In genomic region chr11:65787421-65788151, GRCm38 (mm10) we compare ENCODE assay signal across 8 mouse cellular contexts. TPM values are rescaled to one million over a fixed set of nuclear protein-coding genes. Genes with fewer than 3 reads are reported as not detected.
A peak's percentile ranks its signal among the peaks of the same experiment; 100 is the strongest.
DNase-seq lines count a peak whose midpoint lies in the region; ATAC-seq and TF ChIP-seq lines count a peak whose summit lies in the region.

No protein-coding gene starts in this region.

- H3K4me2 ChIP-seq in embryonic facial prominence, embryonic 12.5 days (replicated peaks) = peak overlapping the region; percentile 66
- H3K4me2 ChIP-seq in intestine, embryonic 14.5 days (ENCODE audit: low read length) = peak overlapping the region; percentile 78
- peak overlapping the region; percentile 50 for H3K4me2 ChIP-seq in midbrain, embryonic 11.5 days

- H3K36me3 ChIP-seq in spleen, adult 2 months (ENCODE audit: control insufficient read depth, insufficient read depth, low read length) = no peaks in the 10 kb centered on the region
- no peaks in the 10 kb centered on the region for H3K36me3 ChIP-seq in embryonic facial prominence, embryonic 12.5 days
- H3K36me3 ChIP-seq in intestine, embryonic 14.5 days (ENCODE audit: control insufficient read depth, insufficient read depth, low read length) = no peaks in the 10 kb centered on the region
- H3K36me3 ChIP-seq in midbrain, embryonic 11.5 days (ENCODE audit: control insufficient read depth, insufficient read depth, low read length) = no peaks in the 10 kb centered on the region

- no peaks in the 10 kb centered on the region for H3K27me3 ChIP-seq in spleen, adult 2 months (ENCODE audit: control insufficient read depth, insufficient read depth, low read length)
- H3K27me3 ChIP-seq in embryonic facial prominence, embryonic 12.5 days = no peaks in the 10 kb centered on the region
- H3K27me3 ChIP-seq in intestine, embryonic 14.5 days (replicated peaks; ENCODE audit: control insufficient read depth, insufficient read depth, low read length) = no peaks in the 10 kb centered on the region
- H3K27me3 ChIP-seq in midbrain, embryonic 11.5 days (ENCODE audit: control insufficient read depth, insufficient read depth, low read length) = no peaks in the 10 kb centered on the region

- peak overlapping the region; percentile 99 for H3K9ac ChIP-seq in embryonic facial prominence, embryonic 12.5 days
- peak overlapping the region; percentile 96 for H3K9ac ChIP-seq in intestine, embryonic 14.5 days (ENCODE audit: low read length)
- H3K9ac ChIP-seq in midbrain, embryonic 11.5 days (ENCODE audit: low read length) = peak overlapping the region; percentile 97

- ATAC-seq in frontal cortex, adult (ENCODE audit: low TSS enrichment) = peak; percentile 45
- peak; percentile 74 for ATAC-seq in embryonic facial prominence, embryonic 12.5 days (ENCODE audit: insufficient number of reproducible peaks, insufficient read depth, low FRiP score, low TSS enrichment)
- peak; percentile 88 for ATAC-seq in intestine, embryonic 14.5 days (replicated peaks; ENCODE audit: low FRiP score, low TSS enrichment, low read depth)
- peak; percentile 87 for ATAC-seq in midbrain, embryonic 11.5 days (ENCODE audit: low FRiP score)

- H3K4me3 ChIP-seq in spleen, adult 2 months (ENCODE audit: extremely low read depth, insufficient read depth, insufficient read length) = peak overlapping the region; percentile 76
- H3K4me3 ChIP-seq in embryonic facial prominence, embryonic 12.5 days = peak overlapping the region; percentile 89
- peak overlapping the region; percentile 65 for H3K4me3 ChIP-seq in intestine, embryonic 14.5 days (ENCODE audit: low read depth, low read length)
- H3K4me3 ChIP-seq in midbrain, embryonic 11.5 days (ENCODE audit: low read depth, low read length) = peak overlapping the region; percentile 95

- DNase-seq in frontal cortex, postnatal 10 days (ENCODE audit: low spot score in 2 of 2) = no peak
- no peak for DNase-seq in spleen, adult 2 months (ENCODE audit: low read depth in 1 of 2, low spot score in 2 of 2)
- DNase-seq in spleen, adult 18-20 months = no peak
- peak; percentile 75 for DNase-seq in intestine, embryonic 14.5 days (ENCODE audit: low spot score)
- DNase-seq in midbrain, embryonic 11.5 days (ENCODE audit: low spot score, missing footprints) = peak; percentile 92
- DNase-seq in B cell, adult 2 months = no peak

- peak overlapping the region; percentile 81 for H3K27ac ChIP-seq in spleen, adult 2 months (ENCODE audit: insufficient read depth, low read length)
- H3K27ac ChIP-seq in embryonic facial prominence, embryonic 12.5 days = peak overlapping the region; percentile 90
- H3K27ac ChIP-seq in intestine, embryonic 14.5 days (ENCODE audit: low read depth) = peak overlapping the region; percentile 88
- H3K27ac ChIP-seq in midbrain, embryonic 11.5 days (ENCODE audit: low read depth, low read length) = peak overlapping the region; percentile 67

- H3K4me1 ChIP-seq in spleen, adult 2 months (ENCODE audit: control insufficient read depth, insufficient read depth, insufficient read length) = peaks cover 3% of the 10 kb centered on the region; the same call in 1 of the 2 replicates
- H3K4me1 ChIP-seq in embryonic facial prominence, embryonic 12.5 days = peaks cover 10% of the 10 kb centered on the region
- peaks cover 11% of the 10 kb centered on the region for H3K4me1 ChIP-seq in intestine, embryonic 14.5 days (replicated peaks; ENCODE audit: control insufficient read depth, insufficient read depth, low read length)
- peaks cover 9% of the 10 kb centered on the region for H3K4me1 ChIP-seq in midbrain, embryonic 11.5 days (ENCODE audit: control insufficient read depth, insufficient read depth, low read length)

- no peak for TF ChIP-seq POLR2A in spleen, adult 2 months (IDR thresholded peaks at IDR 0.05; ENCODE audit: low read depth, low read length)

- no peak for TF ChIP-seq CTCF in spleen, adult 2 months (IDR thresholded peaks at IDR 0.05; ENCODE audit: extremely low read depth, insufficient read depth, insufficient read length, insufficient replicate concordance)

- WGBS in spleen, adult 2 months = under 1% methylated on average over 55 of the region's 71 CpGs
- under 1% methylated on average over 69 of the region's 71 CpGs for WGBS in embryonic facial prominence, embryonic 12.5 days
- under 1% methylated on average over 71 of the region's 71 CpGs for WGBS in intestine, embryonic 14.5 days
- 1% methylated on average over 48 of the region's 71 CpGs for WGBS in midbrain, embryonic 11.5 days

- H3K9me3 ChIP-seq in embryonic facial prominence, embryonic 12.5 days = no peaks in the 10 kb centered on the region
- H3K9me3 ChIP-seq in intestine, embryonic 14.5 days (ENCODE audit: control insufficient read depth, low read length) = no peaks in the 10 kb centered on the region
- no peaks in the 10 kb centered on the region for H3K9me3 ChIP-seq in midbrain, embryonic 11.5 days (ENCODE audit: control insufficient read depth, low read length)

RNA-seq across cellular contexts. Expression of gene Map2k4, which starts 0.5 kb away (rescaled TPM):
- polyA plus RNA-seq in spleen, adult 2 months (2012; rRNA removed) = 7.6 and 8.3 TPM in 2 replicates
- polyA plus RNA-seq in embryonic facial prominence, embryonic 12.5 days (2016; fragmentation: Nextera tagmentation; extraction: Ambion mirVana) = 64.7 and 71.6 TPM in 2 replicates
- polyA plus RNA-seq in intestine, embryonic 14.5 days (2014; fragmentation: Nextera tagmentation; extraction: Ambion mirVana) = 68.9 and 71.2 TPM in 2 replicates
- polyA plus RNA-seq in midbrain, embryonic 11.5 days (2014; fragmentation: Nextera tagmentation; extraction: Ambion mirVana) = 85.2 and 86.8 TPM in 2 replicates

RNA-seq across cellular contexts. Expression of gene Zkscan6, which starts 19.4 kb away (rescaled TPM):
- polyA plus RNA-seq in spleen, adult 2 months (2012; rRNA removed) = 3.3 and 3.7 TPM in 2 replicates
- 14.4 and 15.2 TPM in 2 replicates for polyA plus RNA-seq in embryonic facial prominence, embryonic 12.5 days (2016; fragmentation: Nextera tagmentation; extraction: Ambion mirVana)
- 14.0 and 15.1 TPM in 2 replicates for polyA plus RNA-seq in intestine, embryonic 14.5 days (2014; fragmentation: Nextera tagmentation; extraction: Ambion mirVana)
- 13.5 and 13.6 TPM in 2 replicates for polyA plus RNA-seq in midbrain, embryonic 11.5 days (2014; fragmentation: Nextera tagmentation; extraction: Ambion mirVana)

Comparison
In these comparisons a context has a peak if more than half of its experiments do, and no peak if none do; other contexts are left out.
1. DNase-seq: peak in intestine, embryonic 14.5 days (single experiment) and midbrain, embryonic 11.5 days (single experiment); none in frontal cortex, postnatal 10 days (0 of 2), spleen, adult 2 months (0 of 2), spleen, adult 18-20 months (0 of 2) and B cell, adult 2 months (0 of 2).
2. Peak in every context shown above with its lines, with median percentiles within 50 percentile points of each other: ATAC-seq, H3K27ac ChIP-seq, H3K4me3 ChIP-seq, H3K4me2 ChIP-seq and H3K9ac ChIP-seq.